Mouse (Mus musculus) lung, adult 2 months (tissue): ENCODE measurements at regions not wholly inside any gene's neighbourhood (a gene's known extent, or its start where the extent isn't known, plus 50 kb on each side); places are given as distances from the start of the nearest gene placed in this dataset.

Source experiments
- CTCF ChIP-seq: fragments of 200-500 bp; IDR thresholded peaks from 2 replicates; pipeline ENCODE4 v1.5.1; 2011; ENCODE audit warnings: mild to moderate bottlenecking, low read length, control low read depth; ENCODE audit not compliant: insufficient read depth
- POLR2A ChIP-seq: fragments of 200-500 bp; IDR thresholded peaks from 2 replicates; pipeline ENCODE4 v1.6.1; 2011; ENCODE audit warnings: low read depth, mild to moderate bottlenecking, control low read depth, low read length, borderline replicate concordance; ENCODE audit errors: extremely low read depth

DNA sequence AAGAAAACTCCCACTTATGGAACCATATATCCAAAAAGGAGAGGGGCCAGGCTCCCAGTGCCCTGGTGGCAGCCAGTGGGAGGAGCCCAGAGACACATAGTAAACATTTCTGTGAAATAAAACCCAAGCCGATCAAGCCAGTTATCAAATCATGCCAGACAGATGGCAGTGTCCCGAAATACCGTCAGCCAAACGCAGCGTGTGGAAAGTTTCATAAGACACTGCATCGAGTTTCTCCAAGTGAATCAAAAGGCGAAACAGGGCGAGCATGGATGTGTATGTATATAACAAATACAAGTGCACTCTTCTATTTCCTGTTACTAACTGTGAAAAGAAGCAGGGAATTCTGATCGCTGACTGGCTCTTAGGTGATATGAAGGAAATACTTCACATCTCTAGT lies 154.8 kb upstream of the Zfp637 start:
- TF ChIP-seq CTCF, result no peak
- no peak for TF ChIP-seq POLR2A
